Mouse (Mus musculus): ENCODE results near the gene Cd82. TPM values are rescaled to one million over a fixed set of nuclear protein-coding genes. Genes with fewer than 3 reads are reported as not detected.

Gene Cd82
- total RNA-seq, 2 experiments from 2014 or later = 12.8 to 17.8 TPM

- DNase-seq (ENCODE audit: extremely low spot score in 1 of 2, low spot score in 2 of 2) = no peak
- Histone ChIP-seq H3K27ac (peak overlapping the region; percentile 28; the same call in 1 of the 2 replicates), H3K4me3 (no peak overlapping the region)
- TF ChIP-seq CTCF (IDR thresholded peaks at IDR 0.05) = no peak
- intact Hi-C loops (cut with DNase I) = no loop called here
These were observed 23.6 kb downstream of the Cd82 start for GRCm38 (mm10) chr2:93439352-93439771.

- DNase-seq (ENCODE audit: extremely low spot score in 1 of 2, low spot score in 2 of 2) = no peak
- intact Hi-C loops (cut with DNase I) = no loop called here
- no peak overlapping the region for H3K27ac ChIP-seq
- no peak overlapping the region for H3K4me3 ChIP-seq
- no peak for TF ChIP-seq CTCF (IDR thresholded peaks at IDR 0.05)
These were observed 24.6 kb downstream of the Cd82 start for GRCm38 (mm10) chr2:93438335-93438734.

GRCm38 (mm10) chr2:93435577-93435976, 27.4 kb downstream of the Cd82 start:
- no peak overlapping the region for H3K27ac ChIP-seq
- intact Hi-C loops (cut with DNase I) = no loop called here
- TF ChIP-seq CTCF (IDR thresholded peaks at IDR 0.05) = no peak
- DNase-seq (ENCODE audit: extremely low spot score in 1 of 2, low spot score in 2 of 2) = no peak
- no peak overlapping the region for H3K4me3 ChIP-seq

- Histone ChIP-seq H3K4me3 (no peak overlapping the region), H3K27ac (no peak overlapping the region)
- intact Hi-C loops (cut with DNase I) = no loop called here
- DNase-seq (ENCODE audit: extremely low spot score in 1 of 2, low spot score in 2 of 2) = no peak
- TF ChIP-seq CTCF (IDR thresholded peaks at IDR 0.05) = no peak
These were observed 28.0 kb downstream of the Cd82 start for GRCm38 (mm10) chr2:93434896-93435295.

GRCm38 (mm10) chr2:93433543-93433942, 29.4 kb downstream of the Cd82 start:
- intact Hi-C loops (cut with DNase I) = no loop called here

GRCm38 (mm10) chr2:93432600-93433389, 30.1 kb downstream of the Cd82 start:
- no peak for TF ChIP-seq CTCF (IDR thresholded peaks at IDR 0.05)
- no peak overlapping the region for H3K4me3 ChIP-seq
- intact Hi-C loops (cut with DNase I) = no loop called here
- peak overlapping the region; percentile 71 for H3K27ac ChIP-seq
- no peak for DNase-seq (ENCODE audit: extremely low spot score in 1 of 2, low spot score in 2 of 2)

More at GRCm38 (mm10) chr2:93433543-93433942, 29.4 kb downstream of the Cd82 start:
- Histone ChIP-seq H3K4me3 (no peak overlapping the region), H3K27ac (peak overlapping the region; percentile 71; the same call in 1 of the 2 replicates)
- TF ChIP-seq CTCF (IDR thresholded peaks at IDR 0.05) = no peak
- no peak for DNase-seq (ENCODE audit: extremely low spot score in 1 of 2, low spot score in 2 of 2)

- no peak for DNase-seq (ENCODE audit: extremely low spot score in 1 of 2, low spot score in 2 of 2)
- no peak for TF ChIP-seq CTCF (IDR thresholded peaks at IDR 0.05)
- Histone ChIP-seq H3K4me3 (no peak overlapping the region), H3K27ac (no peak overlapping the region)
- intact Hi-C loops (cut with DNase I) = no loop called here
These were observed 31.2 kb downstream of the Cd82 start for GRCm38 (mm10) chr2:93431575-93432325.

- no peak for TF ChIP-seq CTCF (IDR thresholded peaks at IDR 0.05)
- no peak for DNase-seq (ENCODE audit: extremely low spot score in 1 of 2, low spot score in 2 of 2)
- no peak overlapping the region for H3K4me3 ChIP-seq
- no peak overlapping the region for H3K27ac ChIP-seq
- intact Hi-C loops (cut with DNase I) = no loop called here
These were observed 31.9 kb downstream of the Cd82 start for GRCm38 (mm10) chr2:93430993-93431392.

GRCm38 (mm10) chr2:93428004-93428531, 34.9 kb downstream of the Cd82 start:
- Histone ChIP-seq H3K27ac (no peak overlapping the region), H3K4me3 (no peak overlapping the region)
- intact Hi-C loops (cut with DNase I) = no loop called here
- TF ChIP-seq CTCF (IDR thresholded peaks at IDR 0.05) = no peak
- DNase-seq (ENCODE audit: extremely low spot score in 1 of 2, low spot score in 2 of 2) = no peak

GRCm38 (mm10) chr2:93427000-93427715, 35.8 kb downstream of the Cd82 start:
- DNase-seq (ENCODE audit: extremely low spot score in 1 of 2, low spot score in 2 of 2) = no peak
- Histone ChIP-seq H3K27ac (no peak overlapping the region), H3K4me3 (no peak overlapping the region)
- intact Hi-C loops (cut with DNase I) = no loop called here
- TF ChIP-seq CTCF (IDR thresholded peaks at IDR 0.05) = no peak

GRCm38 (mm10) chr2:93425810-93426209, 37.1 kb downstream of the Cd82 start:
- no peak overlapping the region for H3K4me3 ChIP-seq
- no peak for DNase-seq (ENCODE audit: extremely low spot score in 1 of 2, low spot score in 2 of 2)
- TF ChIP-seq CTCF (IDR thresholded peaks at IDR 0.05) = no peak
- 0 out of 2 replicates have a peak overlapping the region, but pooled peaks have one; percentile 36 for H3K27ac ChIP-seq
- intact Hi-C loops (cut with DNase I) = no loop called here
